Mouse (Mus musculus) embryo, embryonic 11.5 days (tissue): ENCODE results near the gene Fam135a.

Experiments
- DNase-seq: peaks from one replicate; pipeline ENCODE4 v3.0.0-alpha.2; 2012; ENCODE audit warnings: low read depth, low spot score

The Fam135a gene

GRCm38 (mm10) chr1:24099926-24100869, at the start of gene Fam135a:
TSS of gene Fam135a (minus strand) at chr1:24100341.
- peak; percentile 93 for DNase-seq

- no peak for DNase-seq
These were observed 43.4 kb upstream of the Fam135a start for GRCm38 (mm10) chr1:24143504-24143903.

GRCm38 (mm10) chr1:24140555-24140954, 40.4 kb upstream of the Fam135a start:
- DNase-seq: no peak

GRCm38 (mm10) chr1:24137133-24137532, 37.0 kb upstream of the Fam135a start:
- DNase-seq: peak; percentile 46

GRCm38 (mm10) chr1:24134792-24135191, 34.7 kb upstream of the Fam135a start:
- DNase-seq: peak; percentile 11

- no peak for DNase-seq
These were observed 33.7 kb upstream of the Fam135a start for GRCm38 (mm10) chr1:24133853-24134252.

GRCm38 (mm10) chr1:24127866-24128265, 27.7 kb upstream of the Fam135a start:
- DNase-seq: no peak

- DNase-seq: no peak
These were observed 24.5 kb upstream of the Fam135a start for GRCm38 (mm10) chr1:24124610-24125009.

- no peak for DNase-seq
These were observed 22.4 kb upstream of the Fam135a start for GRCm38 (mm10) chr1:24122582-24122981.

- no peak for DNase-seq
These were observed 8.0 kb upstream of the Fam135a start for GRCm38 (mm10) chr1:24107971-24108773.

GRCm38 (mm10) chr1:24107378-24107777, 7.2 kb upstream of the Fam135a start:
- DNase-seq: no peak

GRCm38 (mm10) chr1:24102579-24103149, 2.5 kb upstream of the Fam135a start:
- no peak for DNase-seq

GRCm38 (mm10) chr1:24100870-24101358, 773 bp upstream of the Fam135a start:
- DNase-seq: no peak

- peak; percentile 19 for DNase-seq
These were observed 608 bp downstream of the Fam135a start for GRCm38 (mm10) chr1:24099541-24099925.

GRCm38 (mm10) chr1:24097541-24097940, 2.6 kb downstream of the Fam135a start:
- no peak for DNase-seq

GRCm38 (mm10) chr1:24092414-24092813, 7.7 kb downstream of the Fam135a start:
- DNase-seq: no peak

GRCm38 (mm10) chr1:24090603-24091002, 9.5 kb downstream of the Fam135a start:
- DNase-seq: no peak

GRCm38 (mm10) chr1:24090094-24090493, 10.0 kb downstream of the Fam135a start:
- DNase-seq: no peak

GRCm38 (mm10) chr1:24086176-24086575, 14.0 kb downstream of the Fam135a start:
- DNase-seq: no peak

- DNase-seq: no peak
These were observed 25.7 kb downstream of the Fam135a start for GRCm38 (mm10) chr1:24074396-24074795.

GRCm38 (mm10) chr1:24073386-24074248, 26.5 kb downstream of the Fam135a start:
- DNase-seq: no peak
